Mouse (Mus musculus): ENCODE data around the gene Prr15.

Gene Prr15

GRCm38 (mm10) chr6:54332203-54332602 lies 6.6 kb downstream of the Prr15 start:
- DNase-seq = no peak

GRCm38 (mm10) chr6:54333116-54333651 lies 7.5 kb downstream of the Prr15 start:
- DNase-seq = no peak

DNA sequence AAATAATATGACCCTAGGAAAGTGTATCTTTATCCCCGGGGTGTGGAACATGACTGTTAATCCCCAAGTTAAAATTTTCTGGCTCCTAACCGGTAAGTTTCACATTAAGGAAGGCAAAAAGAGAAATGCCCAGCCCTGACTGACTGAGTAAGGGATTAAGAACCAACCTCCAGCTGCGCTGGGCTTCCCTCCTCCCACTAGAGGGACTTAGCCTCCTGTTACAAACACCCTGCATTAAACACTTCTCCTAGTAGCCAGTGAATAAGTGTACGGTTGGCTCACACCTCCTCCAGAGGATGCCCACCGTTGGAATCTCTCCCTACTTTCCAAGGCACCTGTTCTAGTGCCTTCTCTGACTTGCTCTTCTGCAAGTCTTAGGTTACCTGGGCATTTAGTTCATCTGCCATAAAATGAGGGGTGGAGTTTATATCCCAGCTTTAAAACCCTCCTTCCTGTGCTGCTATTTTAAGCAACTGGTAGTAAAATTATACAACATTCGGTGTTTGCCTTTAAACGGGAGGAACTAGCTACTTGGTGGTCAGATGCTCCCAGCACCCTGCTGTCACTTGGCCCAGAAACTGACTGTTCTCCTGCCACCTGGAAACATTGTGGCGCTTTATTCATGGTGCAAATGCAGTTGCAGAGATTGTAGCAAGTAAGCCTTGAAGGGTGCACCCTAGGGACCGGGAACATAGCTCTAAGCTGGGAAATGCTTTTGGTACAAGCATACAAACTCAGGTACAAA lies 8.2 kb downstream of the Prr15 start:
- DNase-seq = no peak

GRCm38 (mm10) chr6:54337321-54337720 lies 11.7 kb downstream of the Prr15 start:
- peak; percentile 47 for DNase-seq

DNA sequence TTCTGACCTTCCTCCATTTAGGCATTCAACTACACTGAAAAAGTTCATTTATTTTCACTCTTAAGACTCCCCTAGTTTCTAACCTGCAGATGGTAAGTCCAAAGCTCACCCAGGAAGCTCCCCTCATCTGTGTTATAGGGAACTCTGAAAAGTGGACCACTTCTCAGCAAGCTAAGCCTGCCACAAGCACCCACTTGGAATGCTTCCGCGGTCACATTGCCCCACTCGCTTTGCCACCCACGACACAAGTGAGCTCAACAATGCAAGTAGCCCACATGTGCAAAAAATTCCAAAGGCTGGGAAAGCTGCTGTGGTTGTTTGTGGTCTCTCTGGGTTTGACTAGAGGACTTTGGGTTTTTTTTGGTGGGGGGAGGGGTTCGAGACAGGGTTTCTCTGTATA lies 15.5 kb downstream of the Prr15 start:
- no peak for DNase-seq

GRCm38 (mm10) chr6:54342223-54342622 lies 16.6 kb downstream of the Prr15 start:
- no peak for DNase-seq

DNA sequence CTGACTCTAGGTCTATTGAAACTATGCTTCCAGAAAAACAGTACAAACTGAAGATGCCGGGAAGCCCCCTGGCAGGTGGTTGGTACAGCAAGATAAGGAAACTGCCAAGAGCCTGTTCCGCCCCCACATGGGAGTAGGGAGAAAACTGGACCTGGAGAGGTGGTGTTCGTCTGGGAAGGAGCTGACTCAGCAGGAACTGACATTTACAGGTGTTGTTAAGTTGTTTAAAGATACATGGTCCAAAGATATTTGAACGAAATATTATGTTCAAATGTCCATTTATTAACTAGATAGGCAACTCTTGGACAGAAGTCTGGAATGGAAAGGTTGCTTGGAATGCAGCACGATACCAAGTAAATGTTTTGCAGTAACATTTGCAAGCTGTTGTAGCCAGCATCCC lies 26.2 kb downstream of the Prr15 start:
- DNase-seq = peak; percentile 21

GRCm38 (mm10) chr6:54352931-54353690 lies 27.5 kb downstream of the Prr15 start:
- no peak for DNase-seq

DNA sequence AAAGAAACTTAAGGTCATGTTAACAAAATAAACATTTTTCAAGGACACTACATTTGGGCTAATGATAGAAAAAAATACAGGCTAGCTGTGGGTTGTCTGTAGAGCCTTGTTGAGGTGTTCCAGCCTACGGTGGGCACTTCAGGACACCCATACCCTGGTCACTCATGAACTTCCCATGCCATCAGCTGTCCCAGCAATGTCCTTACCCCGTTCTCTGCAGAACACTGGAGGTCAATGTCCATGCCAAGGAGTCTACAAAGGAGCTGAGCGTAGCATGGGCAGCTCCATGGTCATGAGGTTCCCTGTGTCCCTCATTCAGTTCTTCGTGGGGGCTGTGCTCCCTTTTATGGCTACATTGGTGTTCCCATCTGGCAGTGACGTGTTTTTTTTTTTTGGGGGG lies 28.1 kb downstream of the Prr15 start:
- DNase-seq = no peak

GRCm38 (mm10) chr6:54355626-54356025 lies 30.0 kb downstream of the Prr15 start:
- no peak for DNase-seq

DNA sequence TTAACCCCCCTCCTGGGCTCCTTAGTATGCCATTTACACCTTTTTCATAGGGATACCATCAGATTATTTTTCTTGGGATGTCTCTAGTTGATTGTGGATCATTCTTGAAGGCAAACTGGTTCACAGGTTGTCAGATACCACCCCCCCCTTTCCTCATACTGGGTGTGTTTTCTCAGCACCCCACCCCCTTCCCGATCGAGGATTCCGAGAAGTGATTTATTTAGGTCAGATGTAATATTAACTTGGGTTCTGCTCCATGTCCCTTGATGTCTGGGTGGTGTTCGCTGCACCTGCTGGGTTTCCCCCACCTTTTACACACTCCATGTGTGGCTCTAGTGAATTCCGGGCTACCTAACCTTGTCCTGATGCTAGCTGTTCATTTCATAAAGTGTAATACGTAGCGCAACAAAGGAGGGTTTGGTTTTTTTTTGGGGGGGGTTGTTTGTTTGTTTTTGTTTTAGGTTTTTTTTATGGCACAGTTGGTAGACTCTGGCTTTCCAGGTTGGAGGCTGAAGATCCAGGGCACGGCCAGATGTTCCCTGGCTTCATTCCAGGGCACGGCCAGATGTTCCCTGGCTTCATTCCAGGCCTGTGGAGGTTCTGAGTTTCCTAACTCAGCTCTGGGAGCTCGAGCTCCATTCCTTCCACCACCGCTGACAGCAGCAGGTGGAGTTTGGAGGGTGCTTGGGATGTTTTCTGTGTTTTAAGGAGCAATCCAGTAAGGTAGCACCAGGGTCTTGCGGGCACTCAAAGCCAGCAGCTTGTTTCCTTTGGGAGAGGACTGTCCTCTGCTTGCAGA lies 37.1 kb downstream of the Prr15 start:
- DNase-seq = no peak

GRCm38 (mm10) chr6:54364406-54365136 lies 38.9 kb downstream of the Prr15 start:
- DNase-seq = no peak

DNA sequence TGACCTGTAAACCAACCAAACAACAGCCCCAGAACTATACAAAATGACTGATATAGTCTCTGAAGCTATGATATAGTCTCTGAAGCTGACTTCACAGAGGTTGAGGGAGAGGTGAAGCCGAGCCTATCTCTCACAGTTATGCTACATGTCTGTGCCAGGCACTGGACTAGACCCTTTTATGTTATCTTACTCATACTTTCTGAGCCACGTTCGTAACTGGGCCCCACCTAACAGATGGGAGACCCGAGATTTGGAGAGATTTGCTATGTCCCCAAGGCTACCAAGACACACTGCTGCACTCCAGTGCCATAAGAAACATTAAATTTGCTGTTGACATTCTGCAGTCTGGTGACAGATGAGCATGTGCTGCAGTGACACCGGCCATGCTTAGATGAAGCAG lies 41.0 kb downstream of the Prr15 start:
- DNase-seq = no peak

DNA sequence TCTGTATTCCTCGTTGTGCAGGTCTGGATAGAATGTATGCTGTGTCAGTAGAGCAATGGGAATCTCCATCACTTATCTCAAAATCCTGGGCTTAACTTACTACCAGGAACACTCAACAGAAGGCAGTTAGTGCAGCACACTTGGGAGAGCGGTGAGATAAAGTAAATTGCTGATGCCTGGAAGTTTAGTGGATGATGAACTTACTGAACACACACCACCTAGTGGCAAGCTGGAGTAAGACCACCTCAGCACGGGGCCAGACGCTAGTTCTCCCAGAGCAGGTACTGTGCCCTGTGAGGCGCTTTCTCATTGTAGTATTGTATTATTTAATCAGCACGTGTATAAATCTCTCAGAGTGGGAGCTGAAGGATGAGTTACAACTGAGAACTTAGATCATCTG lies 42.4 kb downstream of the Prr15 start:
- no peak for DNase-seq

GRCm38 (mm10) chr6:54369913-54370542 lies 44.4 kb downstream of the Prr15 start:
- DNase-seq = no peak

GRCm38 (mm10) chr6:54371874-54372273 lies 46.2 kb downstream of the Prr15 start:
- DNase-seq = no peak

- no peak for DNase-seq
These were observed 53.7 kb downstream of the Prr15 start for GRCm38 (mm10) chr6:54379356-54379755.
